Mouse (Mus musculus) kidney, adult 2 months (tissue): Measurements from ENCODE around the gene Pde4c.

Experiments
- CTCF ChIP-seq: fragments of 200-500 bp; conservative IDR thresholded peaks from 2 replicates; pipeline ENCODE4 v1.5.1; 2011; ENCODE audit warnings: low read depth, mild to moderate bottlenecking, control low read depth, low read length, moderate library complexity, mixed read lengths; ENCODE audit not compliant: insufficient read depth, insufficient read length
- POLR2A ChIP-seq: fragments of 200-500 bp; IDR thresholded peaks from one replicate; pipeline ENCODE4 v1.6.1; 2011; ENCODE audit warnings: low read depth, low read length, control low read depth

GRCm38 (mm10) chr8:70678679-70679078 lies 44.8 kb upstream of the Pde4c start:
- no peak for TF ChIP-seq CTCF
- no peak for TF ChIP-seq POLR2A
